Mouse (Mus musculus) cerebellum, adult 8-10 months (tissue): ENCODE data around the gene Pgghg.
A peak's percentile ranks its signal among the peaks of the same experiment; 100 is the strongest.
"Not testable (repeated sequence)": the region's sequence is repeated elsewhere in the genome, so short reads cannot be mapped to it uniquely, and the experiment has no call there.

ENCODE experiments used
- DNase-seq: peaks from one replicate; pipeline ENCODE4 v3.0.0; 2022

Pgghg gene

GRCm38 (mm10) chr7:140955758-140956555 is 14.8 kb downstream of the Pgghg start, which contains the start of the genes Gm45717 and Ifitm2:
Gm45717 (minus strand) TSS chr7:140955937.
Ifitm2 (minus strand) TSS chr7:140955987.
- DNase-seq: no peak

- DNase-seq: no peak
Observed at GRCm38 (mm10) chr7:140956556-140956869, 15.3 kb downstream of the Pgghg start.

DNA sequence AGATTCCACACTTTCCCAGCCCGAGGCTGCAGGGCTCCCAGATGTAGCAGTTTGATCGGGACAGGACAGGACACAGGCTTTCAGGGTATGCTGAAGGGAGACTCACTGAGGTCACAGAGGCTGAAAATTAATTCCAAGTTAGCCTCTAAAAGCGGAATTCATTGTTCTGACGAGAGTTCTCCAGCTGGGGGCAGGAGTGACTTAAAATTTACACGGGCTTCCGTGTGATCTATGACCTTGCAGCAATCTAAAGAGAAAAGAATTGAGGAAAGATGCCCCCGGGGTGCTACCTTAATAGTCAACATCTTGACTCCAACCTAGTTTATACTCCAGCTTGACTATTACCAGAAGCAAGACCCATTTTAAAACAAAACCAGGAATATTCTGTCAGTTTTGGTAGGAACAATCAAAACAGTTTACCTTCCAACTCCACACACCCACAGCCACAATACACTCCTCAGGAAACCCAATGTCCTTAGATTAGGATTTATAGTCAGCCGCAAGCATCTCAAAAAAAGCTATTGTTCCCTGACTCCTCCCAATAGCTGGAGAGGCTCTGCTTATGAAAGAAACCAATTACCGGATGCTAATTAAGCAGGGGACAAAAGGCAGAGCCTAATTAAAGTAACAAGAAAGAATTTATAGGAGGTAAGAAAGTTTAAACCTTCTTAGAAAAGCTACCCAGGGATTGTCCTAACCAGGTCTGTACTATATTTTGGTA is 18.1 kb downstream of the Pgghg start:
- DNase-seq: peak; percentile 11

- no peak for DNase-seq
Observed at GRCm38 (mm10) chr7:140960026-140960425, 18.8 kb downstream of the Pgghg start.

DNA sequence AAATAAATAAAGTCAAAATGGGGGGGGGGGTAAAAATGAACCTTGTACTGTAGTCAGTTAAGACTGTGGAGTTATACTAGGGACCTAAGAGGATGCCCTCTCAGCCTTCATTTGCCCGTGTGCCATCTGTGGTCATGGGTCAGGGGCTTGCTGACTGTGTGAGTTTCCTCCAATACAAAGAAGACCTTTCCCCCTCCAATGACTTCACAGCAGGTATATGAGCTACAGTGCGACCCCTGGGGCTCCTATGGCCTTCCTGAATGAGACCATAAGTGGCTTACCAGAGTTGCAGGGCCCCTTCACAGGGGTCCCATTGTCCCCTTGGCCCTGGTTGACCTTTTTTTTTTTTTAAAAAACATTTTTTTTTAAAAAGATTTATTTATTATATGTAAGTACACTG is 20.2 kb downstream of the Pgghg start:
- DNase-seq: no peak

- DNase-seq: no peak
Observed at GRCm38 (mm10) chr7:140962733-140963132, 21.5 kb downstream of the Pgghg start.

- no peak for DNase-seq
Observed at GRCm38 (mm10) chr7:140966921-140967320, 25.7 kb downstream of the Pgghg start, which contains the start of gene Ifitm1. Ifitm1 (plus strand) TSS chr7:140967221.

GRCm38 (mm10) chr7:140967862-140968591 is 26.8 kb downstream of the Pgghg start:
- DNase-seq: no peak

DNA sequence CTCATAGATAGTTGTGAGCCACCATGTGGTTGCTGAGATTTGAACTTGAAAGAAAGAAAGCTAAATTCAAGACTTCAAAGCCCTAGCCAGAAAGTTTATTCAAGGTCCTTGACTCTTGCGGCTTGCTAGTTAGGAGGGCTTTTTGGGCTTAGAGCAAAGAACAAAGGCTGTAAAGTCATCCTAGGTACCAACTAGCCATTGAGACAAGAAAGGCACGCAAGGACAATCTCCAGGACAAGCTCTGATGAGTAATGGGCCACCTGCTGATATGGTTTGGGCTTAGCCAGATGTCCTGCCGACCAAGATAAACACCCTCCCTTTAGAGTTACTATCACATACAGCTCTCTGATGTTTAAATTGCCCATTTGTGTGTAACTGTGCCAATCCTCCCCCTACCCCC is 27.5 kb downstream of the Pgghg start:
- DNase-seq: not testable (repeated sequence)

DNA sequence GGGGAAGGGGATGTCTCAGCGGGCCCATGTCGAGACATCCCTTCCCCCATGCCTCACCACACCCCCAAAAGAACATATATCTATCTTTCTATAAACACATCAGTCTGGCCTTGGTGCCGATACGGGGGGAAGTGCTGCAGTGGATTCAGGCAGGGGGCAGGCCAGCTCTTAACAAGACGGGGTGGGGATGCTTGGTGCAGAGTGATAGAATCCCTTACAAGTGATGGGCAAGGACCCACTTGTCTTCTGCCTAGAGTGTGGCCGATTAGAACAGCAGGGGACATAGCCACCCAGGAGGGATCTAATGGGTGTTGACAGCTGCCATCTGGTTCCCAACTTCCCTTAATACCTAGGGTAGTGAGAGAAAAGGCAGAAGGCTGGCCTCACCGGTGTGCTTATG is 29.7 kb downstream of the Pgghg start:
- no peak for DNase-seq

DNA sequence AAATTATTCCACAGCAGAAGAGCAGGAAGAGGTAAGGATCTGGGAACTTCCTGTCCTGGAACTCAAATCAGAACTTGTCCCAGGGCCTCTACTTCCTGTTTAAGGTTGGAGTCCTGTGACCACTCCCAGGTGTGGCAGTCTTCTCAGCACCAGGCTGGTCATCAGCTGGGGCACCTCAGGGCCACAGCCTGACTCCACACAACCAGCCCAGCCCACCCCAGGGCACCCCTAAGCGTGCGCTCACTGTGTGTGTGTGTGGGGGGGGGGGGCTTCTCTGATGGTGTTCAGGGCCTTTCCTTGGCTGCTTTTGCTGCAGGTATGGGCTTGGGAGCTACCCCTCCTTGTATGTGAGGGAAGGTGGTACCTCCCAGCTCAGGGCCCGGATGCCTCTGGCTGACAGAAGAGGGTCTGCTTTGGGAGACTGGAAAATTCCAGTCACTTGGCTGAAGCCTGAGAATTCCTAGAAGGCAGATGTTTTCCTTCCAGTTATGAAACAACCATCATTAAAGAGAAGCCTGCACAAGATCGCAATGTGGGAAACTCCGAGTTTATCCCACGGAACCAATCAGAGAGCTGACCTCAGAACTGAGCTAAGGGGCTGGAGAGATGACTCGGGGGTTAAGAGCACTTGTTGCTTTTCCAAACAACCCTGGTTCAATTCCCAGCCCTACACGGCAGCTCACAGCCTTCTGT is 30.4 kb downstream of the Pgghg start:
- DNase-seq: no peak

GRCm38 (mm10) chr7:140973396-140974165 is 32.4 kb downstream of the Pgghg start:
- DNase-seq: no peak

DNA sequence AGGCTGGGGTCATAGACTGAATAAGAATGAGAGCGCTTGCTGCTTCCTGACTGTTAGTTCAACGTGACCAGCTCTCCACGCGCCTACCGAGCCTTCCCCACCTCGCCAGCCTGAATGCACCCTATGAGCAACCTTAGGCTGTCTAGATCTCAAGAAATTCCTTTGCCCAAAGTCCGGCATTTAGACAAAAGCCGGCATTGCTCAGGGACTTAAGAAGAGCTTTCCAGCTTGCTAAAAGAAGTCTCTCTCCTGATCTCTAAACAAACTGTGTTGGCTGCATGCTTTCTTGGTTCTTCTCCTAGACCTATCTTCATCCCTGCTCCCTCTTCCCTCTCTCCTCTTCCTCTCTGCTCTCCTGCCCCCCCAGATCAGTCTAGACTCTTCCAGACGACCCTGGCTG is 33.7 kb downstream of the Pgghg start:
- DNase-seq: no peak

DNA sequence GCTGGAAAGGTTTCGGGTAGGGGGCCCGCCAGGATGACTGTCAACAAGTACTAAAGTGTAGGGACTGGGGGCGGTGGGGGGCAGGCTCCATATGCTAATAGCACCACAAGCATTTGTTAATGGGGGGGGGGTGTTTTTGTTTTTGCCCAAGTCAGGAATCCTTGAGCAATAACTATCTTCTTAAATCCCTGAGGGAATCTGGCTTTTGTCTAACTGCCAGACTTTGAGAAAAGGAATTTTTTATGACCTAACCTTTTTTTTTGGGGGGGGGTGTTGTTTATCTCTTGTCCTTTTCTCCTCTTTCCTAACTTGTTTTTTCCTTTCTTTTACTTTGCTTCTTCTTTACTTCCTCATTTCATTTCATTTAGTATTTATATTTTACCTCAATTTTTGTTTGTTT is 34.3 kb downstream of the Pgghg start:
- DNase-seq: no peak

- DNase-seq: not testable (repeated sequence)
Observed at GRCm38 (mm10) chr7:140976720-140977119, 35.5 kb downstream of the Pgghg start.

DNA sequence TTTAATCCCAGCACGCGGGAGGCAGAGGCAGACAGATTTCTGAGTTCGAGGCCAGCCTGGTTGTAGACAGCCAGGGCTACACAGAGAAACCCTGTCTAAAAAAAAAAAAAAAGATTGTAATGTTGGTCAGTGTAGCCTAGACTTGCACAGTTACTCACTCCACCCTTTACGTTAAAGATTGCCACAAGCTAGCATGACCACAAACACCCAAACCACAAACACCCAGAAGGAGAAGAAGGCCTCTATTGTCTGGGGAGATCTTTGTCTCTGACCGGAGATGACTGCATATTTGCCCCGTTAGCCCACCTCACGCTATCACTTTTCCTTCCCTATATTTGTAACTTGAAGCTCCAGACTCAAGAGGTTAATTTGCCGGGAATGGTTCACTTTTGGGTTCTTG is 40.5 kb downstream of the Pgghg start:
- DNase-seq: no peak

GRCm38 (mm10) chr7:140982971-140983370 is 41.8 kb downstream of the Pgghg start:
- DNase-seq: no peak

DNA sequence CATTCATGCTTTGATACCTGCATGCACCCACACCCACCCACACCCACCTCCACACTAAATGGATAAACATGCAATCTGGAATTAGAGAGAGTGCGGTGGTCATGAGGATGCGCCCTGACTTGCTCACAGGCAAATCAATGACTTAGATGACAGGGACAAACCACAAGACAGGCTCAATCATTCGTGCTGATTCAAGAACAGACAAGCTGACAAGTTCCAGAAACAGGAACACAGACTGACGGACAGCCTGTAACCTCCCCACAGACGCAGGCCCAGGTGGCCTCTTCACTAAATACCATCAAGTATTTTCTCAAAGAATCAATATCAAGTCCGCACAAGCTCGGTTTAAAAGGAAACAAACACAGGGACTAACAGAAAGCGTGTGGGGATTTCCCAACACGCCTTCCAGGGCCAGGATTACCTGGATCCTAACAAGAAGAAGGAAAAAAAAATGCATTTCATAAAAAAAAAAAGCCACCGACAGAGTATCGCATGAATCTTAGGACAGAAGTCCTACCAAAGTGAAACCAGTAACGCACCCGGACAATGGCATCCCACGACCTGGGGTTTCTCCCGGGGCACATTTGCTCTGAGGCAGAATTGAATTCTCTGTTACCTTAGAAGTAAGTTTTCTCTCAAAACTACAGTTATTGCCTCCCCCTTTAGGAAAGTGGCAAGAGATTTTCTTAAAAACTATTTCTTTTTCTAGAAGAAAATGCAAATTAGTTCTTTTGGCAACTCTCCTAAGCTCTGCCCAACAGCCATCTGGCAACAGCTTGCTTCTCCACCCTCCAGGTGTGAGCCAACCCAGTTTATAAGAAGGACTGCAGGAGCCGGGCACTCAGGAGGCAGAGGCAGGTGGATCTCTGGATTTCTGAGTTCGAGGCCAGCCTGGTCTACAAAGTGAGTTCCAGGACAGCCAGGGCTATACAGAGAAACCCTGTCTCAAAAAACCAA is 46.3 kb downstream of the Pgghg start:
- no peak for DNase-seq

GRCm38 (mm10) chr7:140989022-140989421 is 47.8 kb downstream of the Pgghg start:
- DNase-seq: no peak

- DNase-seq: no peak
Observed at GRCm38 (mm10) chr7:140990185-140990584, 49.0 kb downstream of the Pgghg start.

GRCm38 (mm10) chr7:140990622-140991021 is 49.4 kb downstream of the Pgghg start:
- DNase-seq: no peak
